9 mouse cellular contexts compared by ENCODE assay signal in genomic region chr13:48971033-48971432, GRCm38 (mm10). TPM values are rescaled to one million over a fixed set of nuclear protein-coding genes. Genes with fewer than 3 reads are reported as not detected.
DNase-seq lines count a peak whose midpoint lies in the region; ATAC-seq lines count a peak whose summit lies in the region.
"Had no signal": no experiment of that assay in that cellular context is flagged by ENCODE, and none has a peak within 500 bp of the region (broad histone marks: within the 10 kb centered on the region; RNA-seq: fewer than 3 reads in every experiment).

No protein-coding gene starts in this region.

- H3K27me3 ChIP-seq in liver, embryonic 16.5 days (ENCODE audit: control insufficient read depth, insufficient read depth, low read depth, low read length), result no peaks in the 10 kb centered on the region
- H3K27me3 ChIP-seq in hindbrain, embryonic 10.5 days (ENCODE audit: insufficient read depth, poor library complexity, severe bottlenecking), result no peaks in the 10 kb centered on the region
- H3K27me3 ChIP-seq in hindbrain, embryonic 13.5 days, result no peaks in the 10 kb centered on the region

- 0 out of 2 replicates have a peak overlapping the region, but pooled peaks have one; percentile 22 for H3K4me2 ChIP-seq in liver, embryonic 16.5 days (ENCODE audit: low read depth, low read length)
- H3K4me2 ChIP-seq in hindbrain, embryonic 13.5 days, result no peak overlapping the region
- H3K4me2 ChIP-seq: heart, embryonic 11.5 days had no signal

- DNase-seq in A20 (ENCODE audit: low read depth, low spot score) (peak; percentile 32), ES-CJ7 (ENCODE audit: low read depth, low spot score) (peak; percentile 74)
- DNase-seq in kidney, adult 18-20 months, result peak; percentile 85
- no peak for DNase-seq in hindbrain, embryonic 10.5 days (ENCODE audit: low spot score)
- no peak for DNase-seq in left cerebral cortex, postnatal 4 days
- no peak for DNase-seq in cerebellum, adult 8-10 months

- intact Hi-C loops in left cerebral cortex, postnatal 4 days (cut with DNase I), result no loop called here

- no peak overlapping the region; the same call in 1 of the 2 replicates for H3K27ac ChIP-seq in liver, embryonic 16.5 days (ENCODE audit: low read length)
- H3K27ac ChIP-seq in hindbrain, embryonic 10.5 days, result no peak overlapping the region
- H3K27ac ChIP-seq in hindbrain, embryonic 13.5 days, result no peak overlapping the region

- no peaks in the 10 kb centered on the region for H3K36me3 ChIP-seq in liver, embryonic 16.5 days (ENCODE audit: control insufficient read depth, insufficient read depth)
- H3K36me3 ChIP-seq in hindbrain, embryonic 10.5 days, result peaks cover 4% of the 10 kb centered on the region
- no peaks in the 10 kb centered on the region for H3K36me3 ChIP-seq in hindbrain, embryonic 13.5 days

- H3K9ac ChIP-seq in liver, embryonic 16.5 days (ENCODE audit: low read depth, low read length), result no peak overlapping the region
- H3K9ac ChIP-seq in hindbrain, embryonic 13.5 days, result no peak overlapping the region

- H3K4me1 ChIP-seq in liver, embryonic 16.5 days (ENCODE audit: control insufficient read depth, low read depth, low read length), result peaks cover 22% of the 10 kb centered on the region
- peaks cover 32% of the 10 kb centered on the region for H3K4me1 ChIP-seq in hindbrain, embryonic 10.5 days (replicated peaks)
- H3K4me1 ChIP-seq in hindbrain, embryonic 13.5 days (replicated peaks), result peaks cover 25% of the 10 kb centered on the region

- no peaks in the 10 kb centered on the region for H3K9me3 ChIP-seq in liver, embryonic 16.5 days (replicated peaks; ENCODE audit: control insufficient read depth, low read length)
- no peaks in the 10 kb centered on the region for H3K9me3 ChIP-seq in hindbrain, embryonic 10.5 days
- no peaks in the 10 kb centered on the region for H3K9me3 ChIP-seq in hindbrain, embryonic 13.5 days

- ATAC-seq in liver, embryonic 16.5 days (ENCODE audit: low read depth), result no peak
- ATAC-seq in hindbrain, embryonic 13.5 days (ENCODE audit: low FRiP score), result no peak

- no peak overlapping the region for H3K4me3 ChIP-seq in liver, embryonic 16.5 days (ENCODE audit: low read depth, low read length)
- no peak overlapping the region for H3K4me3 ChIP-seq in hindbrain, embryonic 10.5 days
- no peak overlapping the region for H3K4me3 ChIP-seq in hindbrain, embryonic 13.5 days

- WGBS in liver, embryonic 16.5 days (ENCODE audit: insufficient replicate concordance), result 29% methylated on average over 5 of the region's 5 CpGs
- WGBS in hindbrain, embryonic 10.5 days, result 70% methylated on average over 5 of the region's 5 CpGs
- 61% methylated on average over 5 of the region's 5 CpGs for WGBS in hindbrain, embryonic 13.5 days

RNA-seq across cellular contexts. Expression of gene Fam120a, which starts 3.2 kb away (rescaled TPM):
- polyA plus RNA-seq in liver, embryonic 16.5 days (2015; fragmentation: Nextera tagmentation; extraction: Ambion mirVana), result 11.5 and 12.0 TPM in 2 replicates
- 11.9 and 13.7 TPM in 2 replicates for polyA plus RNA-seq in hindbrain, embryonic 10.5 days (2016; fragmentation: Nextera tagmentation; extraction: Ambion mirVana)
- 10 to 100 TPM; 76.8 to 77.6 TPM for total RNA-seq in left cerebral cortex, postnatal 4 days (2021)
- 12.2 and 12.4 TPM in 2 replicates for polyA plus RNA-seq in hindbrain, embryonic 13.5 days (2015; fragmentation: Nextera tagmentation; extraction: Ambion mirVana)

Comparison
In these comparisons a context has a peak if more than half of its experiments do, and no peak if none do; other contexts are left out.
1. DNase-seq: peak in A20 (single experiment), ES-CJ7 (single experiment) and kidney, adult 18-20 months (single experiment); none in hindbrain, embryonic 10.5 days (single experiment), left cerebral cortex, postnatal 4 days (single experiment) and cerebellum, adult 8-10 months (single experiment).